Mouse (Mus musculus) embryonic facial prominence, embryonic 10.5 days (tissue): ENCODE measurements at regions not wholly inside any gene's neighbourhood (a gene's known extent, or its start where the extent isn't known, plus 50 kb on each side); places are given as distances from the start of the nearest gene placed in this dataset.
"Not testable (repeated sequence)": the region's sequence is repeated elsewhere in the genome, so short reads cannot be mapped to it uniquely, and the experiment has no call there.

Experiments
- DNase-seq: peaks from one replicate; pipeline ENCODE4 v3.0.0-alpha.2; 2017; ENCODE audit warnings: low spot score
- H3K27ac ChIP-seq: fragments of 300-500 bp; sonication (generic); replicated peaks from 2 replicates; pipeline ENCODE4 v1.5.1; 2016; ENCODE audit warnings: mild to moderate bottlenecking
- H3K27me3 ChIP-seq: fragments of 300-500 bp; sonication (generic); replicated peaks from 2 replicates; pipeline ENCODE4 v1.6.1; 2016; ENCODE audit warnings: low read depth, mild to moderate bottlenecking; ENCODE audit not compliant: poor library complexity, severe bottlenecking
- H3K36me3 ChIP-seq: fragments of 300-500 bp; sonication (generic); replicated peaks from 2 replicates; pipeline ENCODE4 v1.6.1; 2016; ENCODE audit warnings: mild to moderate bottlenecking, moderate library complexity
- H3K4me1 ChIP-seq: fragments of 300-500 bp; sonication (generic); 2 replicates; pipeline ENCODE4 v1.6.1; 2016
- H3K4me3 ChIP-seq: fragments of 300-500 bp; sonication (generic); 2 replicates; pipeline ENCODE4 v1.5.1; 2016; ENCODE audit warnings: mild to moderate bottlenecking, moderate library complexity
- H3K9me3 ChIP-seq: fragments of 300-500 bp; sonication (generic); 2 replicates; pipeline ENCODE4 v1.6.1; 2016; ENCODE audit warnings: mild to moderate bottlenecking
- WGBS: fragments of 180-500 bp; shearing (Covaris S2); methylation state at CpG from one replicate; pipeline ENCODE4 v1.1.7; 2016; 5-methylcytosine and 5-hydroxymethylcytosine counted together

DNA sequence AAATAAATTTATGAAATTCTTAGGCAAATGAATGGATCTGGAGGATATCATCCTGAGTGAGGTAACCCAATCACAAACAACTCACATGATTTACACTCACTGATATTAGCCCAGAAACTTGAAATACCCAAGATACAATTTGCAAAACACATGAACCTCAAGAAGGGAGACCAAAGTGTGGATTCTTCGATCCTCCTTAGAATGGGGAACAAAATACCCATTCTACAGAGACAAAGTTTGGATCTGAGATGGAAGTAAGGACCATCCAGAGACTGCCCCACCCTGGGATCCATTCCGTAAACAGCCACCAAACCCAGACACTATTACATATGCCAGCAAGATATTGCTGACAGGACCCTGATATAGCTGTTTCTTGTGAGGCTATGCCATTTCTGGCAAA is 971.2 kb downstream of the Agbl1 start:
- not testable (repeated sequence) for H3K36me3 ChIP-seq, H3K4me1 ChIP-seq, H3K27me3 ChIP-seq, H3K4me3 ChIP-seq, H3K27ac ChIP-seq, DNase-seq, H3K9me3 ChIP-seq
- 91% methylated on average over 2 of the region's 2 CpGs for WGBS

DNA sequence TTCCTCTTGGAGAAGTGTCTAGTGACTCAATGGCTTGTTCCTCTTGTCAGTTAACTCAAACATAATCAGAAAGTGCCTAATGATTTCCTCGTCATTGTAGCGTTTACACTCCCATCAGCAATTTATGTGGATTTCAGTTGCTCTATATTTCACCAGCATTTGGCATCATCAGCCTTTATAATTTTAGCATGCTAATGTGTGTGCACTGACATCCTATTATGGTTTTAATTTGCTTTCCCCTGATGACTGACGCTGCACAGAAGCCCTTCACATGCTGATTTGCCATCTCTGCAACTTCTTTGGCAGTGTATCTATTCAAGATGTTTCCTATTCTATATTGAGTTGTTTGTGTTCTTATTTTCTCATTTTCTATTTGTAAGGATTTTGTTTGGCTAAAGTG is 975.9 kb downstream of the Agbl1 start:
- no peak overlapping the region for H3K4me3 ChIP-seq

DNA sequence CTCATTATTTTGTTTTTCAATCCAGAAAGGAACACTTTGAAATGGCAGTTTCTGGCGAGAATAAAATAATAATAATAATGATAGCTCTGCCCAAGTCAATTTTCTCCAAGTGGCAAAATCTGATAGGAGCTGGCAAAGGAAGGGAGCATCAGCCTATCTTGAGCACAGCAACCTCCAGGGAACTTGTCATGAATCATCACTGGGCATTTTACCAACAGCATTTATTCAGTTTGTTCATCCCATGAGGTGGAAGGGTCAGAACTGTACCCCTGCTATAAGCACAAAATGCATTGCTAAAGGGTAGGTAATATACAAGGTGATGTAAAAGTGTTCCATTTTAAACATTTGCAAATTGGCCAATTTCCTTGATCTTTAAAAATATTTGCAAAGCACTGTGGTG is 1019.7 kb downstream of the Agbl1 start:
- H3K27me3 ChIP-seq, result no peaks in the 10 kb centered on the region
- no peaks in the 10 kb centered on the region for H3K36me3 ChIP-seq
- 86% methylated on average over 1 of the region's 1 CpGs for WGBS
- H3K4me3 ChIP-seq, result no peak overlapping the region
- no peak overlapping the region for H3K27ac ChIP-seq
- no peak for DNase-seq
- H3K9me3 ChIP-seq, result no peaks in the 10 kb centered on the region
- H3K4me1 ChIP-seq, result no peaks in the 10 kb centered on the region

More for the DNA sequence above, 975.9 kb downstream of the Agbl1 start:
- no peaks in the 10 kb centered on the region for H3K4me1 ChIP-seq
- DNase-seq, result no peak
- H3K27ac ChIP-seq, result no peak overlapping the region
- no peaks in the 10 kb centered on the region for H3K9me3 ChIP-seq
- WGBS, result 82% methylated on average over 3 of the region's 3 CpGs
- no peaks in the 10 kb centered on the region for H3K36me3 ChIP-seq
- H3K27me3 ChIP-seq, result no peaks in the 10 kb centered on the region

DNA sequence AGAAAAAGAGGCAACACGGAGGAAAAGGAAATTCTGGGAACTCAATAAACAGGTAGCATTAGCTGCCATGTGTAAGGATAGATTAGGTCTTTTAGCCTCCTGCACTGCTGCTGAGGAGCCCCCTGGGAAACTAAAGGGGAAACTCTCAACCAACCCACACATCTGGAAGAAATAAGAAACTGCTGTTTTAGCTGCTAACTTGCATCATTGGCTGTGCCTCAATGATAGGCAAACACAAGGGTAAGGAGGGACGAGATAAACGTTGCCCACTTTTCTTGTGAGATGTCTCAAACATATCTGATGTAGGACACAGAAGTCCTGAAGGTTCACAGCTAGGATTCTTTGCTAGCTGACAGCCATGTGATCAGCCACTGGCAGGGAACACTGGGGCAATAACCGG is 1058.0 kb downstream of the Agbl1 start:
- WGBS, result 47% methylated on average over 4 of the region's 4 CpGs

DNA sequence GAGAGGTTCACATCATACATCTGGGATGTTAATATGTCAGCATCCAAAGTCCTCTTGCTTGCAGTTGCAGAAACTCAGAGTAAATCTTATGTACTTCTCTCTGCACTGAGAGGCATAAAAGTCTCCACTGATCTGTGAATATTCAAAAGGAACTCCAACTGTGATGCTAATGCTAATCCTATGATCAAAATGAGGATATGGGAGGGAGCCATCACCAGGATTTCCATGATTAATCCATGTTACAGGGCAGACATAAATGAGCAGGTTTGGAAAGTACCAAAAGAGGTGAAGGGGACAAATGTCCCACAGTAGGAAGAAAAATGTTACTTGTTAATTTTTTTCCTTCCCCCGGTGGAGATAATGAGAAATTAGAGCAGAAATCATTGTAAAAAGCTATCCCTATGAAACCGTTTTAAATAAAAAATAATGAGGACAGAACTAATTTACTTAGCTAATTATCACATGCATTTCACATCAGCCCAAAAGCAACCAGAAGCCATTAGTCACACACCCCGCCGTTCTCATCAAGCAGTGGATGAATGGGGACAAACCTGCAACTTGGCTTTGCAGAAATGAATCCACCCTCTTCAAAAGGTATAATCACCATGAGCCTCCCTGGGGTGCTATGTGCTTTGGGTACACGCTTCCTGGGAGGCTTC is 1065.4 kb downstream of the Agbl1 start:
- WGBS, result 22% methylated on average over 5 of the region's 5 CpGs
- H3K27ac ChIP-seq, result no peak overlapping the region

More for the DNA sequence above, 1058.0 kb downstream of the Agbl1 start:
- Histone ChIP-seq H3K4me3 (no peak overlapping the region), H3K9me3 (no peaks in the 10 kb centered on the region), H3K27me3 (no peaks in the 10 kb centered on the region), H3K36me3 (no peaks in the 10 kb centered on the region), H3K27ac (no peak overlapping the region), H3K4me1 (peaks cover 6% of the 10 kb centered on the region; the same call in 1 of the 2 replicates)
- DNase-seq, result no peak

DNA sequence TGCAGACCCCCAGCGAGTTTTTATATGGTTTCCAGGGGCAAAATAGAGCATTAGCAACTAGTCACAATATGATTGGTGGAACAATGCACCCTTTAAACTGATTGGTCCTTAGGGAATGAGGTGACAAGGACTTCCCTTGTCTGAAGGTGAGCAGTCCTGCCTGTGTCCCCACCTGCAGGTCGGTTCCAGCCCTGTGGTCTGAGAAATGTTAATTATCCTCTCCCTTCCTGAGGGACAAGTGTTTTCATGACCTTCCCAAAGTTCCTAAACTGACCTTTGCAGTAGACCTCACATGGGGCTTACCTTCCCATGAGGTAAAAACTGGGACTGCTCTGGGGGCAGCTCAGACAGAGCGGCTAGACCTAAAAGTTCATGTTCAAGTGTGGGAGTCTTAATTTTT is 1073.5 kb downstream of the Agbl1 start:
- Histone ChIP-seq H3K36me3 (no peaks in the 10 kb centered on the region), H3K27ac (no peak overlapping the region), H3K4me3 (no peak overlapping the region), H3K4me1 (peaks cover 12% of the 10 kb centered on the region), H3K27me3 (no peaks in the 10 kb centered on the region), H3K9me3 (no peaks in the 10 kb centered on the region)
- peak; percentile 8 for DNase-seq
- WGBS, result 37% methylated on average over 3 of the region's 3 CpGs

More for the DNA sequence above, 1065.4 kb downstream of the Agbl1 start:
- no peaks in the 10 kb centered on the region for H3K9me3 ChIP-seq
- H3K27me3 ChIP-seq, result no peaks in the 10 kb centered on the region
- no peak for DNase-seq
- 0 out of 2 replicates have a peak, but pooled peaks cover 3% of the 10 kb centered on the region for H3K4me1 ChIP-seq
- no peaks in the 10 kb centered on the region for H3K36me3 ChIP-seq
- no peak overlapping the region for H3K4me3 ChIP-seq

DNA sequence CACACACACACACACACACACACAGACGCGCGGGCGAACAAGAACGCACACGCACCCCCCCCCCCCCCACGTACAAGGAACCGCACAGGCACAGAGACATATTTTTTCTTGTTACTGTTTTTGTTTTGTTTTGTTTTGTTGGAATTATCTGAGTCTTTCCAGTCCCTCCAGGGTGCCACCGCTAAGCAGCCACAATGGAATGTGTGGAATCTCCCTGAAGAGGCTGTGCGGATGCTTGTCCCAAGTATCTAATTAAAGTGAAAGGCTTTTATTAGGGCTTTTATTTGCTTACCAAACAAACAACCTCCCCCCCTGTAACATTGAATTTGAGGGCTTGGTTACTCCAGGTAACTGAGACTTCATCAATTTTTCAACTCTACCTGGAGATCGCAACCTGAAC is 1074.2 kb downstream of the Agbl1 start:
- DNase-seq, result peak; percentile 19
- no peaks in the 10 kb centered on the region for H3K9me3 ChIP-seq
- WGBS, result 8% methylated on average over 11 of the region's 11 CpGs
- H3K4me3 ChIP-seq, result peak overlapping the region; percentile 33
- peaks cover 12% of the 10 kb centered on the region for H3K4me1 ChIP-seq
- no peaks in the 10 kb centered on the region for H3K27me3 ChIP-seq
- no peaks in the 10 kb centered on the region for H3K36me3 ChIP-seq
- H3K27ac ChIP-seq, result no peak overlapping the region

DNA sequence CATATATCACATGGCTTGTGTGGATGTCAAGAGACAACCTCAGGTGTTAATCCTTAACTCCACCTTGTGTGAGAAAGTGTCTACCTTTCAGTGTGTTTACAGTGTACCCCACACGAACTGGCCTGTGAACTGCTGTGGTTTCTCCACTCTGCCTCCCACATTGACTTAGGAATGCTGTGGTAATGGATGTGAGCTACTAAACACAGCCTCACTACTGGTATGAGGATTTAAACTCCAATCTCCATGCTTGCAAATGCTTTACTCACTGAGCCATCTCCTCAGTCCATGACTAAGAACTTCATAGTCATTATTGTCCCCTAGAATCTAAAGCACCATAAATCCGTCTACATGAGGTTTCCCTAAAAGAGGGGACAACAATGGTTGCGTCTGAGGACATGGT is 1075.8 kb downstream of the Agbl1 start:
- Histone ChIP-seq H3K9me3 (no peaks in the 10 kb centered on the region), H3K36me3 (no peaks in the 10 kb centered on the region), H3K4me1 (peaks cover 12% of the 10 kb centered on the region), H3K27me3 (no peaks in the 10 kb centered on the region), H3K4me3 (no peak overlapping the region), H3K27ac (no peak overlapping the region)
- DNase-seq, result no peak
- WGBS, result 78% methylated on average over 3 of the region's 3 CpGs

DNA sequence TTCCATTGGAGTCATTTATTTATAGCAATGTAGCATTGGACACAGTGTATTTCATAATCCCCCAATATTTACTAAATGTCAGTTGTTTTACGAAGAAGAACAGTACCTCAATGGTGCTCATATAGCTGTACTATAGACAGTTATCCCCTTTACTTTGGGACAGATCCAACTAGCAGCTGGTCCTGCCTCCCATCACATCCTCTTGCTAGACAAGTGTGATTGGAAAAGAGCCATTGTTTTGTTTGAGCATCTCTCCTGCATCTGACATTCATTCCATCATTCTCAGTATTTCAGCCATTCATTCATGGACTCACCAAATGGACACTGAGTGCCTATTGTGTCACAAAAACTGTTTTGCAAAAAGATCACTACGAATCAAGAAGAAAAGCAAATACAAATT is 1082.0 kb downstream of the Agbl1 start:
- H3K9me3 ChIP-seq, result no peaks in the 10 kb centered on the region
- DNase-seq, result no peak
- no peak overlapping the region for H3K27ac ChIP-seq
- H3K4me1 ChIP-seq, result no peaks in the 10 kb centered on the region
- no peaks in the 10 kb centered on the region for H3K27me3 ChIP-seq
- H3K36me3 ChIP-seq, result no peaks in the 10 kb centered on the region
- no peak overlapping the region for H3K4me3 ChIP-seq
- 82% methylated on average over 2 of the region's 2 CpGs for WGBS

DNA sequence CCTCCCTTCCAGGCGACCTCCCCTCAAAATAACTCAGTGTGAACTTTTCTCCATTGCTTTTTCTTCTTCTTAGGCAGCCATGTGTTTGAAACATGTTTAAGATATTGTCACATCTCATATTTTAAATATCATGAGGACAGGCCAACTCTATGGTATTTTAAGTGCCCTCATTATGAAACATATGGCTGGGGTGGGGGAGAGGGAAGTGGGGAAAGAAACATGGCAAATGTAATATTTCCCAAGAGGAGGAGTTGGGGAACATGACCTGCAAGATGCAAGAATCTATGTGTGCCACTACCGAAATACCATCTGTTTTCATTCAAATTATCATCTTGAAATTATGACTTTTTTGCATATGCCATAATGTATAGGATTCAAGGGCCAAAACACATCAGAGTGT is 1095.5 kb downstream of the Agbl1 start:
- Histone ChIP-seq H3K4me3 (no peak overlapping the region), H3K9me3 (no peaks in the 10 kb centered on the region), H3K27me3 (no peaks in the 10 kb centered on the region), H3K36me3 (no peaks in the 10 kb centered on the region), H3K27ac (no peak overlapping the region), H3K4me1 (no peaks in the 10 kb centered on the region)
- WGBS, result 73% methylated on average over 2 of the region's 2 CpGs
- DNase-seq, result no peak

DNA sequence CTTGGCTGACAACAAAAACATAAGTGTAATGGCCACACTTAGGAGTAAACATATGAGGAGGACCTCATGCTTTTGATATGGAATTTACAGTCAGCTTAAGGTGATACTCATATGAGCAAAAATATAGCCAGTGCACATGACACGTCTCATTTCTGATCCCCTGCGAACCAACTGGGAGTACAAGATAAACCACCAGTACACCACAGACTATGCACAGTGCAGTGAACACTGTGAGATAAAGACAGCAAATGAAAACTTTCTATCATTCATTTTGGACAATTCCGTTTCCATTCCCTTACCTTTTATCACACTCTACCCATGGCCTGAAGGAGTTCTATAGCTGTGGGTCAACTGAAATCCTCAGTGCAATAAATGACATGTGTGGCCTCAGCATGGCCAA is 1097.1 kb downstream of the Agbl1 start:
- DNase-seq, result no peak
- Histone ChIP-seq H3K27ac (no peak overlapping the region), H3K9me3 (no peaks in the 10 kb centered on the region), H3K36me3 (no peaks in the 10 kb centered on the region), H3K4me3 (no peak overlapping the region), H3K4me1 (no peaks in the 10 kb centered on the region), H3K27me3 (no peaks in the 10 kb centered on the region)
- 93% methylated on average over 3 of the region's 3 CpGs for WGBS

DNA sequence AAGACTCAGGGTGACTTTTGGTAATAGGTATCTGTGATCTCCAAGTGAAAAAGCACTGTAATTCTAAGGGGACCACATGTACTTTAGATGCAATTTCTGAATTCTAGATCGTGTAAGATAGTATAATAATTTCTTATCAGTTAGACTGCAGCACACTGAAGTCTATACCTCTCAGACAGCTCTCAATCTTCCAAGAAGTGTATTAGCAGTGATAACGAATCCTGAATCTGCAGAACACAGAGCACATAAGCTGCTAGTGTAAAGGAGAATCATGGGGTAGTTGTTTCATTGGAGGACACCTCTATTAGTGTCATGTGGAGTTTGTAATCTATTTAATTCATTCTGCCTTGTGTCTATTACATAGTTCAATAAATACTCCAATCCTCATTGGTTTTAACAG is 1097.8 kb downstream of the Agbl1 start:
- no peaks in the 10 kb centered on the region for H3K36me3 ChIP-seq
- no peak overlapping the region for H3K27ac ChIP-seq
- WGBS, result 71% methylated on average over 2 of the region's 2 CpGs
- no peaks in the 10 kb centered on the region for H3K9me3 ChIP-seq
- no peaks in the 10 kb centered on the region for H3K27me3 ChIP-seq
- H3K4me3 ChIP-seq, result no peak overlapping the region
- DNase-seq, result no peak
- no peaks in the 10 kb centered on the region for H3K4me1 ChIP-seq

DNA sequence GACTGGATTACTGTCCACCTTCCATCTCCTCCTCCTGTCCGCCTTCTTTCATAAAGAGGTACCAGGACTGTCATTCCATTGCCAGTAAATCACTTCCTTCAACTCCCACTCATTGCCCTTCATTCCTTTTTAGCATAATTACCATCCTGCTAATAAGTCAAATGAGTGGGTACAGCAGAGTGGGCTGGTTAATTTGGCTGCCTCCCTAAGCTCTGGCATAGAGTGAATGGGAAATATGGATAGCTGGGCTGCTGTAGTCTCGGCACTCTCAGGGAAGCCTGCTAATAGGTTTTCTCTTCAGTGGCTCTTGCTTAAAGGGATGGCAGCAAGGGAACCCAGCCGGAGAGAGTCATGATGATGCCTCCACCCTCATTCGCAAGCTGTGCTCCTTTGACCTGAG is 1108.9 kb downstream of the Agbl1 start:
- Histone ChIP-seq H3K4me1 (no peaks in the 10 kb centered on the region), H3K36me3 (no peaks in the 10 kb centered on the region), H3K4me3 (no peak overlapping the region), H3K9me3 (no peaks in the 10 kb centered on the region), H3K27me3 (no peaks in the 10 kb centered on the region), H3K27ac (no peak overlapping the region)
- DNase-seq, result no peak
- 87% methylated on average over 4 of the region's 4 CpGs for WGBS
